In the genomic region with DNA sequence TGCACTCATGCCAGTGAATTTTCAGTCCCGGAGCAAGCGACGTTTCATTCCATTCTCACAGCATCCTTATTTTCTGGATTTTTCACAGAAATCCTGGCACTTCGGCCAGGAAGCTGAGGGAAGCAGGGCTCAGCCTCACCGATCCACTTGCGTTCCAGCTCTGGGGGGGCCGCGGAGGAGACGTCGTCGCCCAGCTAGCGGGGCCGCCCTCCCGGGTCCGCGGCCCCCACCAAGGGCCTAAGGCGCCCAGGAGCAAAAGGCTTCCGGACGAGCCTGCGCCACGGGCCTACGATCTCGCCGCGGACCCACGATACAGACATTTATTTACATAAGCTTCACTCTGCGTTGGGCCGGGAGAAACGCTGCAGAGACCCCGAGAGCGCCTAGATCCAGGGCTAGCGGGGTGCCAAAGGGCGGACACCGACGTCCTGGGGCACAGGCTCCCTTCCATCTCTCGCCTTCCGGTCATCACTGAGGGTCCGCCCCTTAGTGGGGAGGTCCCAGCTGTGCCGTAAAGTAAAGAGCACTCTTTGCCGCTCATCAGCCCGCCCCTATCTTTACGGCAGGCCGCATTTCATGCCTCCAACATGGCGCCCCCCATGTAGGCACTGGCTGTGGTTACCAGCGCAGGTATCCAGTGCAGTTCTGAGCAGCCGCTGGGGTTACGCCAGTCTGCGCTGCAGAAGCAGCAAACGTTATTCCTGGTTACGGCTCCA, we compare ENCODE assay signal across 8 mouse cellular contexts. TPM values are rescaled to one million over a fixed set of nuclear protein-coding genes. Genes with fewer than 3 reads are reported as not detected.
A peak's percentile ranks its signal among the peaks of the same experiment; 100 is the strongest.
DNase-seq lines count a peak whose midpoint lies in the region; ATAC-seq lines count a peak whose summit lies in the region.

Gene Pdss2 (plus strand): TSS at position 577 of the 716 bp plus-strand sequence.

- H3K36me3 ChIP-seq in hindbrain, embryonic 13.5 days: no peaks in the 10 kb centered on the region

- no peaks in the 10 kb centered on the region for H3K27me3 ChIP-seq in hindbrain, embryonic 13.5 days

- DNase-seq in Muller cell, postnatal 12 days (ENCODE audit: inconsistent ontology term): peak; percentile 97
- peak; percentile 96 for DNase-seq in cerebellum, adult 9-11 months
- peak; percentile 93 for DNase-seq in frontal cortex, postnatal 10 days (ENCODE audit: low spot score in 2 of 2)
- DNase-seq in layer of hippocampus, postnatal 25 days (ENCODE audit: extremely low spot score in 1 of 2, low spot score in 1 of 2): peak; percentile 81 to 83
- DNase-seq in lung, postnatal 25 days (ENCODE audit: low spot score): peak; percentile 97
- DNase-seq in retina, embryonic 14.5 days (ENCODE audit: low spot score): peak; percentile 96
- peak; percentile 91 for DNase-seq in thymus, postnatal 4 days

- H3K27ac ChIP-seq in hindbrain, embryonic 13.5 days: peak within 1 kb of the TSS; percentile 96

- no peaks in the 10 kb centered on the region for H3K9me3 ChIP-seq in hindbrain, embryonic 13.5 days

- peaks cover 13% of the 10 kb centered on the region for H3K4me1 ChIP-seq in hindbrain, embryonic 13.5 days (replicated peaks)

- H3K4me2 ChIP-seq in hindbrain, embryonic 13.5 days: peak within 1 kb of the TSS; percentile 94

- H3K4me3 ChIP-seq in hindbrain, embryonic 13.5 days: peak within 1 kb of the TSS; percentile 83

- peak; percentile 98 for ATAC-seq in hindbrain, embryonic 13.5 days (ENCODE audit: low FRiP score)

- peak within 1 kb of the TSS; percentile 96 for H3K9ac ChIP-seq in hindbrain, embryonic 13.5 days

- WGBS in hindbrain, embryonic 13.5 days: under 1% methylated on average over 50 of the region's 50 CpGs

RNA-seq across cellular contexts. Expression of gene Pdss2, which starts in this region (rescaled TPM):
- polyA plus RNA-seq in hindbrain, embryonic 13.5 days (2015; fragmentation: Nextera tagmentation; extraction: Ambion mirVana): 16.0 and 17.4 TPM in 2 replicates
- total RNA-seq in layer of hippocampus, postnatal 25 days (2021): 10 to 100 TPM; 15.4 to 16.2 TPM

Comparison
In these comparisons a context has a peak if more than half of its experiments do, and no peak if none do; other contexts are left out.
1. Peak in every context shown above with its lines: DNase-seq, ATAC-seq, H3K4me3 ChIP-seq and H3K27ac ChIP-seq.